Mouse (Mus musculus) activated CD4-positive, CD25-positive, alpha-beta regulatory T cell, adult 4 months (primary cell): ENCODE data around the gene Tmem50a. TPM values are rescaled to one million over a fixed set of nuclear protein-coding genes. Genes with fewer than 3 reads are reported as not detected.

Experiments
- ATAC-seq: one replicate; pipeline ENCODE4 v1.8.0; 2017
- polyA plus RNA-seq, 2 experiments: library from polyadenylated mRNA; unstranded; fragments of 100-300 nt; shearing (Covaris generic); gene quantifications; one replicate each; pipeline ENCODE4 v1.2.1; 2017

The Tmem50a gene
- polyA plus RNA-seq, 2 experiments from 2014 or later = 555 to 571 TPM

DNA sequence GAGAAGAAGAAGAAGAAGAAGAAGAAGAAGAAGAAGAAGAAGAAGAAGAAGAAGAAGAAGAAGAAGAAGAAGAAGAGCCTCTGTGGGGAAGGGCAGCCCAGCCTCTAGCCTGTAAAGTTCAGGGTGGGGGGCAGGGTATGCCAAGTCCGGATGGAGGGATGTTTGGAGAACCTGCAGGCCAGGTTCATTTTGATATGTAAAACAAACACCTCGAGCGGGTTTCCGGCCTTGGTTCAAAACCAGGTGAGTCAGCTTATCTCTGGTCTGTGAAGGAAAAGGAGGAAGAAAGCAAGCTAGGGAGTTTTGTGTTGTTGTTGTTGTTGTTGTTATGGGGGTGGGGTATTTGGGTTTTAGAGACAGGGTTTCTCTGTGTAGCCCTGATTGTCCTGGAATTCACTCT lies 43.3 kb downstream of the Tmem50a start:
- ATAC-seq = no peak

DNA sequence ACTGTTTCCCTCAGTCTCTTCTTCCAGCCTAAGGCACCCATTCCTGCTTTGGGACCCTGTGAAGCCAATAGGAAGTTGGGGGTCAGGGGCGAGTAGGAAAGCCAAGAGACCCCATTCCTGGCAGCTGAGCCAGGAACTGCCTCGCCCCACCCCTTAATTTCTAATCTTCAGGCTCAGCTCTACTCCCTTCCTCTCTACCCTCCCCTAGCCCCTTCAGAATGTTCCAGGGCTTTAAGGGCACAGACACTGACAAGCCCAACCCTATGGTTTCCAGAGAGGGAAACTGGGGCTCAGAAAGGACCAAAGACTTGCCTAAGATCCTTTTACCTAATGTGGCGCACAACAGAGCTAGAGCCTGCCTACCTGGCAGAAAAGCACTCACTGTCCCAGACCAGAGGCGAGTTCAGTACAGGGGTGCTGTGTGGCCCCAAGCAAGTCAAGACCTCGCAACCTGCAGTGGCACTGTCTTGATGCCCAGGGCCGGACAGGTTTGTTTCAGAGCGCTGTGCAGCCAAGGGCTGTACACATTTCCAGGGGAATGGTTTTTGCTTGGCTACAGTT lies 44.9 kb downstream of the Tmem50a start:
- ATAC-seq = no peak

DNA sequence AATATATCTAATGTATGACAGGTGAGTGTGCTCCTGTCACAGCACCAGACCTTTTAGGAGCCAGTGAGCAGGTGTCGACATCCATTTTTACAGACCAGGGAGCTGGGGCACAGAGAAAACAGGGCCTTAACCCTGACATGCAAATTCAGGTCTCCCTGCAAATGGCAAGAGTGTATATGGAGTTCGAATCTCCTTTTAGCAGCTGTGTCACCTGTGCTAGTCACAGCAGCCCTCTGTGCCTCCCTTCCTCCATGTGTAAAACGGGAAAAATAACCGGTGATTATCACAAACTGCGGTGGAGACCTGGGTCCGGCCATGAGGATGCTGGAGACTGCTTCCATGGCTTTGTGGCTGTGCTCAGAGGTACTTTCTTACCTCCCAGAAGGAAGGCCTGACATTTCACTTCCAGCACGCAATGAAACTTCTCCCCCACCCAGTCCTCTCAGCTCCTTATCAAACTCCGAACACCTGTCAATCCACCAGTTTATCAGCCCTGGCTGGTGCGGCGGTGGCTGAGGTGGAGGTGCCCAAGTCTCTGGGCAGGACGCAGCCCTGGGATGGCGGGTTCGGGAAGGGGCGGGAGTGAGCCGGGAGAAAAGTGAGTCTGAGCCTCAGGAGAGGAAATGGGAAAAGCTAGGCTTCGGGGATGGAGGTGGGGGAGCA lies 45.6 kb downstream of the Tmem50a start:
- no peak for ATAC-seq

DNA sequence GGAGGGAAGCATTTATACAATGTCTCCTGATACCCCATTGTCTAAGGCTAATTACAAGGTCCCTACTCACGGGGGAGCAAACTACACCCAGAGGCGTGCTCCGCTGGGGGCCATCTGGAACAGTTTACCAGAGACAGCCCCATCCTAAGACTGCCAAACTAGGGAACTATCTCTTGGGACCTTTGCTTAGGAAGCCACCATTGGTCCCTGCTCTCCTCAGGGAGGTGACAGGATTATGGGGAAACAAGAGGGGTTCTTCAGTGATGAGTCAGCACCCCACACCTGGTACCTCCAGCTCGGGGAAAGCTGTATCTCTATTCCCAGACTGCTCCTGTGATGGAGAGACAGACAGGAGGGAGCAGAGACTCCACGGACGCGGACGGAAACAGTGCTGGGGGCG lies 46.3 kb downstream of the Tmem50a start:
- no peak for ATAC-seq

DNA sequence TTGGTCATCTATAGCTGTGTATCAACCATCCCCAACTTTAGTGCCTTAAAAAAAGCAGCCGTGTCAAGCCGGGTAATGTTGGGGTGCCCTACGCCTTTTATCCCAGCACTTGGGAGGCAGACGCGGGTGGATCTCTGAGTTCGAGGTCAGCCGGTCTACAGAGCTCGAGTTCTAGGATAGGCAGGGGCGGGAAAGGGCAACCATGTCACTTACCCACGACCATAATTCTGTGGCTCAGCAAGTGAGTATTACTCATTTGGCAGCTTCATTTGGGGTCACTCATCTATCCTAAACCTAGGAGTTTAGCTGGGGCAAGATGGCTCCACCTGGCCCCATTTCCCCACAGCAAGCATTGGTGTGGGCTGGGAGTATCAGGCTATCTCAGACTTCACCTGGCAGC lies 46.8 kb downstream of the Tmem50a start:
- ATAC-seq = no peak

DNA sequence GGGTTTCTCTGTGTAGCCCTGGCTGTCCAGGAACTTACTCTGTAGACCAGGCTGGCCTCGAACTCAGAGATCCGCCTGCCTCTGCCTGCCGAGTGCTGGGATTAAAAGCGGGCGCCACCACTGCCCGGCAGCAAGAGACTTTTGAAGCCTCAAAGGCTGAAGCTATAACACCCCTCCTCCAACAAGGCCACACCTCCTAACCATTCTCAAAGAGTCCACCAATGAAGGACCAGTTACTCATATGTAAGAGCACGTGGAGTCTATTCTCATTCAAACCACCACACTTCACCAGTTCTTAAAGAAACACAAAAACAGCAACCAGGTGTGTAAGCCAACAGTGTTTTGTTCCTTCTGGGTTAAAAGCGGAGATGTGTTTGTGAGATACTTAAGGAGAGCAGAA lies 47.2 kb downstream of the Tmem50a start:
- no peak for ATAC-seq

DNA sequence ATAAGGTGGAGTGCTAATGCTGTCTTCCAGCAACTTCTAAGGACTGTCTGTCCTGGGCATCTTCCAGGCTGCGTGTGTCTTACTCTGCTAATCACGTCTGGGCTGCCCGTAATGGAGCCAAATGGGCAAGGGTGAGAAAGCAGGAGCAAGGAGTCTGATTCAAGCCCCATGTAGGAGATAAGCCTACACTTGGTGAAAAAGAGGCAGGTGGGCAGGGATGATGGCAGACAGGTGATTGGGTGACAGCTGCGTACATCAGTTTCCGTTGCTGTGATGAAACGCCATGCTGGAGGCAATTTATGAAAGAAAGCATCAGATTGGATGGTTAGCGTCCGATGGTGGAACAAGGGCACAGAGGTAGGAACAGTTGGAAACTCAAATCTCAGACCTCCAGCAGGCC lies 47.6 kb downstream of the Tmem50a start:
- ATAC-seq = no peak

DNA sequence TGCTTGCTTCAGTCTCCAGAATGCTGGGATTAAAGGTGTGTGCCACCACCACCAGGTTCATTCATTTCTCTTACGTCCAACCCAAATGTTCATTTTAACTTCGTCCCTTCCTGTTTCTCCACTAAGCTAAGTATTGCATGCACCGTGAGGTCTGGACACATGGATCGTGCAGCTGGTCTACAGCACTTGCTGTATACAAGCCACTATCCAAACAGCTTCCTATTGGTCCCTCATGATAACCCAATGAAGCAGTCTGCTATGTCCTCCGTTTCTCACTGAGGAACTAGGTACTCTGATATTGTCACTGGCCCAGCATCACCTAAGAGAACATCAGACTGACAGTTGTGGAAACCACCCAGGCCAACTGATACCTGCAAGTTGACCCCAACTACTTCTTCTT lies 49.0 kb downstream of the Tmem50a start:
- no peak for ATAC-seq

DNA sequence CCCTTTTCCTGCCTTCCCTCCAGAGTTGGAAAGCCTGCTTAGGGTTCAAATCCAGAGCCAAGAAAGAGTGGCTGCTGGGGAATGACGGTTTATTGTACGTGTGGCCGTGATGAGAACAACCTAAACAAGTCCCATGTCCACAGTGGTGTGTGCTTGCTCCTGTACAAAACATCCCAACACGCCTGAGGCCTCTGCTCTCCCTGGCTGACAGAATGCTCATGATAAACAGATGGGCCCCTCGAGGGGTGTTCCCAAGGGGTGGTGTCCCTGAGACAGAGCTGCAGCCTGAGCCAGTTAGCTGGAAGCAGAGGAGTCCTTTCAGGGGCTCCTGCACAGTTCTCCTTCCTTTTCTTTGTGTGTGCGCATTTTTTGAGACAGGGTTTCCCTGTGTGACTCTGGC lies 49.5 kb downstream of the Tmem50a start:
- ATAC-seq = no peak

DNA sequence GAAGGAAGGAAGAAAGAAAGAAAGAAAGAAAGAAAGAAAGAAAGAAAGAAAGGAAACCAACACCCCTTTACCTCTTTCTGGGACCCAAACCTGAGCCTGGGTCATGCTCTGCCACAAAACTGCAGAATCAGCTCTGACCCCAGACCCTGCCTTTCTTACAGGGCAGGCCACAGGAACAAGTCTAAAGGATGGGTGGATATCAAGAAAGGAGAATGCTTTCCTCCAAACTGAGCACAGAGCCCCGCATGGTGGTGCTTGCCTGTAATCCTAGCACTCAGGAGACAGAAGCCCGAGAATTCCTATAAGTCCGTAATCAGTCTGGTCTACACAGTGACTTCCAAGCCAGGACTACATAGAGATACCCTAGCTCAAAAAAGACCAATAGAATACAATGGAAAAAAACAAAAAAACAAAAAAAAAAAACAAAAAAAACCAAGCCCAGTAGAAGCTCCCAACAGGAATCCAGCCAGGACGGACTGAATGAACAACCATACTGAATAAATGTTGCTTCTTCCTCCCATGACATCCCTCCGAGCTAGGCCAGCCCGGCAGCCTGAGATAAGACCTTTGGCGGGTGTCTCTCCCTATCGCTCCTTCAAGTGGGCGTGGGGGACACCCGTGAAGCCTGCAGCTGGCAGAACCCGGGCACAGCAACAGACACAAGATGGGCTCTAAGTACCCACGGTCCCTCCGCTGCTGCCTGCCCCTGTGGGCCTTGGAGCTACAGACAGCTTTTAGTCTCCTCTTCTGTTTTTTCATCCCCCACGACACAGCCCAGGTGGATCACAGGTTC lies 50.7 kb downstream of the Tmem50a start, which contains the start of gene Rhd:
Gene Rhd, plus strand, starts transcription at position 600 of the 793 bp plus-strand sequence.
- ATAC-seq = no peak

DNA sequence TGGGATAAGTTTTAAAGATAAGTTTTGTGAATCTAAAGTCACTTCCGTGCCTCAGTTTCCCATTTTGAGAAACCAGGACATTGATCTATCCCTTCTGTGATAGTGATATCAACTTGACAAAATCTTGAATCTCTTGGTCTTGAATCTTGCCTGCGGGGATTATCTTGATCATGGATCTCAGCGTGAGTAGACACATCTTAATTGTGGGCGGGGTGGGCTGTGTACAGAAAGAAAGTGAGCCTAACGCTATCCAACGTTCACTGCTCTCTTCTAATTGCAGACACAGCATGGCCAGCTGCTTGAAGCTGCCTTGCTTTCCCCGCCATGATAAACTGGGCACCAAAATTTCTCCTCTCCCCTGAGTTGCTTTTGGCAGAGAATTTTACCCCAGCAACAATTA lies 51.8 kb downstream of the Tmem50a start:
- ATAC-seq = no peak

DNA sequence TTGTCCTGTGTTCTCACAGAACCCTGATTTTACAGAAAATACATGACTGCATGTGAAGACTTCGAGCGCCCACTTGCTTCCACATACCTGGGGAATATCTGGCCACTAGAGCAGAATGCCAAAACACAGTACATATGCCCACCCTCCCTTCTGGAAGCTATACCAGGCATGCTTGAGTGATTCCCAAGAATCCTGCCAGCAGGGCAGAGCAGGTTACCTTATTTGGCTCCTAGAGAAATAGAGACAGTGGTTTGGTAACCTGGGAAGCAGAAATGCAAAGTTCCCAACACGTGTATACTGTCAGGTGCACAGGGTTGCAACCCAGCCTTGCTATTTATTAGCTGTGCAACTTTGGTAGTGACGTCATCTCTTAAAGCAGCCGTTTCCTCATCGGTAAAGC lies 52.9 kb downstream of the Tmem50a start:
- ATAC-seq = no peak

DNA sequence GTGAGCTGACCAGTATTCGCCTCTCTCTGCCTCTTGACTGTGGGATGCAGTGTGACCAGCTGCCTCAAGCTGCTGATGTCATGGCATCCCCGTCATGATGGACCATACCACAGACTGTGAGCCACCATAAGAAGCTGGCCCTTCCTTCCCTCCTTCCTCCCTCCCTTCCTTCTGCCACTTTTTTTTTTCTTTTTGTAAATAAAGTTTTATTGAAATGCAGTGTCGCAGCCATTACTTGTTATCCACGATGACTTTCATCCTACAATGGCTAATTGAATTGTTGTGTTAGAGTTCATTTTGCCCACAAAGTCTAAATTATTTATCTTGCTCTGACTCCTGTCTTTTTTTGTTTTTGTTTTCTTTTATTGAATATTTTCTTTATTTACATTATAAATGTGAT lies 56.3 kb downstream of the Tmem50a start:
- ATAC-seq = no peak

DNA sequence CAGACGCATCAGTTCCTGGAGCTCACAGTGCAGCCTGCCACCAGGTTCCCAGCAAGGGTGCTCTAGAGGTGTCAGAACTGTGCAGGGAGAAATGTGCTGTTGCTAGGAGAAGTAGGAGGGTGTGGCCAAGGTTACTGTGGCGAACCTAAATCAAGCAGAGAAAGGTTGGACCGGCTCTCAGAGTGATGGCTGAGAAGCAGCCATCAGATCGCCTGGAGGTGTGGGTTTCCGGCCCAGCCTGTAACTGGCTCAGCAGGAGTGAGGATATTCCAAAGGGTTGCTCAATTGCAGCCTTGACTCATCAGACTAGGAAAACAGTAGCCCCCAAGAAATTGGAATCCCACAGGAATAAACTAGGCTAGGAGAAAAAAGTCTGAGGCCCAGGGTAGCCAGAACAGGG lies 58.3 kb downstream of the Tmem50a start:
- ATAC-seq = no peak

DNA sequence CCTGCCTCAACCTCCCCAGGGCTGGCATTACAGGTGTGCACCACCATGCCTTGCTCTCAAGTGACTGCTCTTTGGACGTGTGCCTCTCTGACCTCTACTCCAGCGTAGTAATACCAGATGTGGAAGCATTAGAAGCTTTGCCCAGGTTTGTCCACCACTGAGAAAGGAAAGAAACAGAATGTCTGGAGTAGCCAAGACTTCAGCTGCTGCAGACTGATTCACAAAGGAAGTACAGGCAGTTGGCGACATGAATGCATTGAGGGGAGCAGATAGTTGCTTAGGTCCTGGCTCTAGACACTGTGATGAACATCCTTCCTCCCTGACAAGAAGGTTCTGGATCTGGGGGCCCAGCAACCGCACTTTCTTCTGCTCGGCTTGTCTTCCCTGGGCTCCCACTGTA lies 58.8 kb downstream of the Tmem50a start:
- no peak for ATAC-seq

DNA sequence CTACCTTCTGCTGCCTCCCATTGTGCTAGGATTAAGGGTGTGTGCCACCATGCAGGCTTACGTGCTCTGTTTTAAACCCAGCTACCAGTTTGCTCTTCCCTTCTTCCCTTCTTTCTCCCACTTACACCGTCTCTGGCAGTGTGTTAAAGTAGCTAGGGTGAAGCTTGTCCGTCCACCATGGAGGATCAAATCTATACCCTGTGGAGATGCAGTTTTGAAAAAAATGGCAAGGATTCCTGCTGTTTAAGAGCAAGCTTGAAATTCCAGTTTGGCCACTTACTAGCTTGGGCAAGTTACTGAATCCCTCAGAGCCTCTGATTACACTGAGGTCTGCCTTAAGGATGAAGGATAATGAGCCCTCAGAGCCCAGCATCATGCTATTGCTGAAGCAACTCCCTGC lies 59.5 kb downstream of the Tmem50a start:
- ATAC-seq = no peak

DNA sequence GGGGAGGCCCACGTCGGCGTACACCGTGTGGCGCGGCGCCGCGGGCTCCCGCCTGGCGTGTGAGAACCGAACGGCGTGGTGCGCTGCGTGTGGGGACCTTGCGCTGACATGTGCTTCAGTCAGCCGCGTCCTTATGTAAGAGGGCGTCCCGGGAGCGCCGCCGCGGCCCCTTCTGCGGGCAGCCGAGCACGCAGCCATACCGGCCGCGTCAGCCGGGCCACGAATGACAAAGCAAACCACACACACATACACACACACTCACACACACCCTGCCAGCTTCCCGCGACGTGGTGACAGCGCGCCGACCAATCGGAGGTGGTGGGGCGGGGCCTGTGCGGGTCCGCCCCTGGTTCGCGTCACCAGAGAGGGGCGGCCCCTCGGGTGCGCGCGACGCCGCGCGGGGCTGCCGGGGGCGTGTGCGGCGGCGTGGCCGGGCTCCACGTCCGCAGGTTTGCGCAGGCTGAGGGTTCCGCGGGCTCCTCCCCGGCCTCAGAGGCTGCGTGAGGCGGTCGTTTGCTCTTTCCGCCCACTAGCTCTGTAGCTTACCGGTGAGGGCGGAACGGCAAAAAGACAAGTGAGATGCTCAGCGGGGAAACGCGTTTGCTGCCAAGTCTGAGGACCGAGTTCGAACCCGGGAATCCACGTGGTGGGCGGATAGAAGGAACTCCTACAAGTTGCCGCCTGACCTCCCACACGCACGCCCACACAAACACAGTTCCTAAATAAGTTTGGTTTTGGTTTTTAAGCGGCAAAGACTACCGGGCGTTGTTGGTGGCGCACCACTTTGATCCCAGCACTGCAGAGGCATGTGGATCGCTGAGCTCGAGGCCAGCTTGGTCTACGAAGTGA lies 61.0 kb downstream of the Tmem50a start:
- ATAC-seq = peak; percentile 79

DNA sequence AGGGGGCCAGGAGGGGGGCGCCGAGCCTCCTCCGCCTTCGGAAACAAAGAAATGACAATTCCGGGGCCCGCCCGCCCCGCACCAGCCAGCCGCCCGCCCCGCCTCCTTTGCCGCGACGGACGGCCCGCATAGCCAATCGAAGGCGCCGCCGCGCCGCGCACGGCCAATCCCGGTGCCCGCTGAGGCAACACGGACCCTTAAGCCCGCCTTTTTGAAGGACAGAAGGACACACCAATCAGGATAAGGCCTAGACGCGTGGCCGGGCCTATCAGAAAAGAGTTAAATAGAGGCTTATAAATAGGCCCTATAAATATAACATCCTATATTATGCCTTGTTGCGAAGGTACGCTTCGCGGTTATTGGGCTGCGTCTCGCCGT lies 61.6 kb downstream of the Tmem50a start, which contains the start of gene Maco1:
Gene Maco1, minus strand, starts transcription at position 87 of the 378 bp plus-strand sequence.
- ATAC-seq = peak; percentile 87

DNA sequence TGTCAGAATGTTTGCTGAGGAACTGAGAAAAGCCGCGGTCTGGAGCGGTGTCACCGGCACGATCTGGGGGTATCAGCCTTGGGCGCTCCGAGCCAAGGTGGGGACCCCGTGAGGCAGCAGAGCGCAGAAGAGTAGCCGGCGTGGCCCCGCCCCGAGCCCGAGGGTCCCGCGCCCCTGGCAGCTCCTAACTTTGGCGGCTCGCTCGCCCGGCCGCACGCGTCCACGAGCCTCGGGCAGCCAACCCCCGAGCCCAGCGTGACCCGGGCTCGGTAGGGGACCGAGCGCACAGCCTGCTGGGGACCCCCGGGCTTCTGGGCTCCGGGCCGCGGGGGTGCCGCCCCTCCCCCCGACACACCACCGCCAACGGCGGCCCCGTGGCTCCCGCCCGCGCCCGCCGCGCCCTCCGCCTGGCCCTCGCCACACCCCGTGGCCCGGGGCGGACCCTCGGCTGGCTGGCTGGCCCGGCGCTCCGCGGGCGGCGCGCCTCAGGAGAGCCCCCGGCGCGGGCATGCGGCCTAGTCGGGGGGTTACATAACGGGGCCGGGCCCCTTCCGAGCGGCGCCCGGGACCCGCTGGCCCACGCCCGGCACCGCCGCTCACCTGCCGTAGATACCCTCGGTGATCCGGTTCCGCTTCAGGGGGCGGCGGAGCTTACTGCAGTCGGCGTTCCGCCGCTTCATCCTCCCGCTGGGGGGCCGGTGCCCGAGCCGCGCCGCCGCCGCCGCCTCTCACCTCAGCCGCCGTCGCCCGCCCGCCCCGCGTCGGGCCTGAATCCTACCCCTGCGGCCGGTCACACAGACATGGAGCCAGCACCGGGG lies 62.2 kb downstream of the Tmem50a start:
- no peak for ATAC-seq

DNA sequence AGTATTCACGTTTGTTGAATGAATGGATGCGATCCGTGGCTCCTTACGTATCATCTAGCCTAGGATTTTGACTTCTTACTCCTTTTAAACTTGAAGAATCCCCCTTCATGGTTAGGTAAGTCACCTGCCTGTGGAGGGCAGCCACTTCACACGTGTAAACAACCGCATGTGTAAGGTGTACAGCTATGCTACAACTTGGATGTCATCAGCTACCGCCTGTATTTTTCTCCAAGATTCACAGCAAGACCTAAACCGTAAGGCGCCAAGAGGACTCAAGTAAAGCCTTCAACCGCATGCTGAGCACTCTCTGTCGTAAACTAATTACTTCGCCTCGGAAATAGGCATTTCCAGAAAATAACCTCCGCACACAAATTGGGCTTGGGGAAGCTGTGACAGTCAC lies 62.9 kb downstream of the Tmem50a start:
- ATAC-seq = no peak

DNA sequence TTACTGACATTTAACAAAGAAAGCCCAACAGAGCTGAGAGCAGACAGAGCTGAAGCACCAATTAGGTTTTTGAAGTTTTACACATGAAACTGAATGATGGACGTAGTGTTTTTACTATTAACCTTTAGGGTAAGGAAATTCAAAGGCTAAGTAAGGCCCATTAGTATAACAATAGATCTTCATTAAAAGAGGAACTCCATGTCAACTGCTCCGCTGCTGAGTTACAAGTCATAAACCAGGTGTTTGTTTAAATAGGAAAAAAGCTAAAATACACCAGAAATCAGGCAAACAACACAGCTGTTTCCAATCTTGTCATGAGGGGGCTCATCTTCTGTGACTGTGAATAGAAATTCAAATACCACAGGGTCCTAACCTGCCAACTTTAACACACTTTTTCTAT lies 63.6 kb downstream of the Tmem50a start:
- no peak for ATAC-seq

DNA sequence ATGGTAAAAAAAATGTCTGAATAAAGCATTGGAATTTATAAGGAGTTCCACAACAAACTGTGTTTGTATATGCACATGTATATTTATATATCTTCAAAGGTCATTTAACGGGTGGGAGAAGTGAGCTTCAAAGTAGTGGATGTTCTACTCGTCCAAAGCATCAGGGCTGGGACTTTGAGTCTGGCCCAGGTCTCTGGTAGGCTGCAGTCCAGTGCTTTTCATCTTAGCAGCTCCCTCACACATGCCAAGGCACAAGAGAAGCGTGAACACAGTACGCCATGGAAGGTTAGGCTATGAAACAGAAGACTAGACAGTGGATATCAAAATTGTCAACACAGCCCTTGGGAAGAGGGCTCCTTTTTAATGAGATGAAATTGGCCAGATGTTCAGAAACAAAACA lies 64.3 kb downstream of the Tmem50a start:
- no peak for ATAC-seq
